Mouse (Mus musculus): ENCODE measurements around the gene Mcfd2. TPM values are rescaled to one million over a fixed set of nuclear protein-coding genes. Genes with fewer than 3 reads are reported as not detected.
"Not testable (repeated sequence)": the region's sequence is repeated elsewhere in the genome, so short reads cannot be mapped to it uniquely, and the experiment has no call there.

Mcfd2 gene
- total and polyA plus RNA-seq, 2 experiments from 2014 or later = 35.0 to 40.7 TPM

- H3K4me2 ChIP-seq (ENCODE audit: low read depth) = no peak overlapping the region
- H3K36me3 ChIP-seq (ENCODE audit: insufficient read depth) = no peaks in the 10 kb centered on the region
- no peaks in the 10 kb centered on the region for H3K27me3 ChIP-seq (ENCODE audit: insufficient read depth, low read length)
- WGBS = 80% methylated on average over 10 of the region's 10 CpGs
- H3K9ac ChIP-seq = no peak overlapping the region
- DNase-seq (no peak), ATAC-seq (no peak)
- no peaks in the 10 kb centered on the region for H3K4me1 ChIP-seq (ENCODE audit: insufficient read depth)
- H3K9me3 ChIP-seq (ENCODE audit: low read length) = no peaks in the 10 kb centered on the region
- no peak overlapping the region for H3K4me3 ChIP-seq (ENCODE audit: low read depth, low read length)
- TF ChIP-seq CTCF (IDR thresholded peaks at IDR 0.05; ENCODE audit: low read depth) = no peak
- no peak overlapping the region for H3K27ac ChIP-seq (ENCODE audit: low read depth, low read length)
Measured at GRCm38 (mm10) chr17:87300340-87300739, 34.6 kb upstream of the Mcfd2 start.

GRCm38 (mm10) chr17:87298944-87299343 lies 33.2 kb upstream of the Mcfd2 start:
- TF ChIP-seq CTCF (IDR thresholded peaks at IDR 0.05; ENCODE audit: low read depth) = no peak
- Histone ChIP-seq H3K4me3 (ENCODE audit: low read depth, low read length) (no peak overlapping the region), H3K9ac (no peak overlapping the region), H3K4me2 (ENCODE audit: low read depth) (no peak overlapping the region), H3K27ac (ENCODE audit: low read depth, low read length) (no peak overlapping the region), H3K36me3 (ENCODE audit: insufficient read depth) (no peaks in the 10 kb centered on the region; the same call in 1 of the 2 replicates), H3K4me1 (ENCODE audit: insufficient read depth) (no peaks in the 10 kb centered on the region), H3K9me3 (ENCODE audit: low read length) (no peaks in the 10 kb centered on the region), H3K27me3 (ENCODE audit: insufficient read depth, low read length) (no peaks in the 10 kb centered on the region)
- no peak for DNase-seq
- no peak for ATAC-seq
- 83% methylated on average over 6 of the region's 6 CpGs for WGBS

DNA sequence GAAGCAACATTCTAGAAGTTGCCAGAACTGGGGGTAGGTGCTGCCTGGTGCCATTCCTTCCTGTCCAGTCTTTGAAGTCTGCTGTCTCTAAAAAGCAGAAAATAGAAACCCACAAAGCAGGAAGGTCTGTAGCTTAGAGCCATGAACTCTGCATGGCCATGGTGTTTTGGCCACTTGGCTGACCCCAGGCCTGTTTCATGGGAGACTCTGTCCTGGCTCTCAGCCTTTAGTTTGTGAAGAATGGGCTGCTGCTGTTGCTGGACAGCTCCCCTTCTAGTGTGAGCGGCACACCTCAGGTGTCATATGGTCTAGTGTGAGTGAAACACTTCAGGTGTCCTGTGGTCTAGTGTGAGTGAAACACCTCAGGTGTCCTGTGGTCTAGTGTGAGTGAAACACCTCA lies 31.0 kb upstream of the Mcfd2 start:
- not testable (repeated sequence) for H3K27me3 ChIP-seq (ENCODE audit: insufficient read depth, low read length); H3K9me3 ChIP-seq (ENCODE audit: low read length); H3K27ac ChIP-seq (ENCODE audit: low read depth, low read length); H3K36me3 ChIP-seq (ENCODE audit: insufficient read depth); H3K4me3 ChIP-seq (ENCODE audit: low read depth, low read length); H3K4me1 ChIP-seq (ENCODE audit: insufficient read depth); H3K9ac ChIP-seq; ATAC-seq; DNase-seq; H3K4me2 ChIP-seq (ENCODE audit: low read depth)
- WGBS = 97% methylated on average over 1 of the region's 1 CpGs

- TF ChIP-seq CTCF (IDR thresholded peaks at IDR 0.05; ENCODE audit: low read depth) = no peak
- DNase-seq (no peak), ATAC-seq (no peak)
- Histone ChIP-seq H3K36me3 (ENCODE audit: insufficient read depth) (no peaks in the 10 kb centered on the region; the same call in 1 of the 2 replicates), H3K4me1 (ENCODE audit: insufficient read depth) (no peaks in the 10 kb centered on the region), H3K27me3 (ENCODE audit: insufficient read depth, low read length) (no peaks in the 10 kb centered on the region), H3K9ac (no peak overlapping the region), H3K4me3 (ENCODE audit: low read depth, low read length) (no peak overlapping the region), H3K4me2 (ENCODE audit: low read depth) (no peak overlapping the region), H3K9me3 (ENCODE audit: low read length) (no peaks in the 10 kb centered on the region), H3K27ac (ENCODE audit: low read depth, low read length) (no peak overlapping the region)
- 80% methylated on average over 7 of the region's 7 CpGs for WGBS
Measured at GRCm38 (mm10) chr17:87295738-87296137, 30.0 kb upstream of the Mcfd2 start.

DNA sequence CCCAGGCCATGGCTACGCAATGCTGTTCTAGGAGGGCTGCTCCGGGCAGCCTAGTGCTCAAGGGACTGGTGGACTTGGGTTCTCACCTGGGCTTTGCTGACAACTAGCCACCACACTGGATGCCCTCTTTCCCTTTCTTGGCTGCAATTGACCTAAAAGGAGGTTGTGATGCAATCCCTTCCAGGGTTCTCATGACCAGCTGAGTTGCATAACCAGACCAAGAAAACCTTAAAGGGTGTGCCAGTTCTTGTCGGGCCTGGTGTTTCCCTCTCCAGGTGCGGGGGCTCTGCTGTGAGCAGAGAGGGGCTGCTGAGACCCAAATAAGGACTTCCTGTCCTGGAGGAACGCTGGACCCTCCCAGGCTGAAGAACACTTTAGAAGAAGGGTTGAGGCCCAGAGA lies 27.4 kb upstream of the Mcfd2 start:
- Histone ChIP-seq H3K9ac (no peak overlapping the region), H3K4me1 (ENCODE audit: insufficient read depth) (no peaks in the 10 kb centered on the region), H3K9me3 (ENCODE audit: low read length) (no peaks in the 10 kb centered on the region), H3K27me3 (ENCODE audit: insufficient read depth, low read length) (no peaks in the 10 kb centered on the region), H3K4me2 (ENCODE audit: low read depth) (no peak overlapping the region), H3K27ac (ENCODE audit: low read depth, low read length) (no peak overlapping the region), H3K4me3 (ENCODE audit: low read depth, low read length) (no peak overlapping the region), H3K36me3 (ENCODE audit: insufficient read depth) (no peaks in the 10 kb centered on the region; the same call in 1 of the 2 replicates)
- no peak for DNase-seq
- TF ChIP-seq CTCF (IDR thresholded peaks at IDR 0.05; ENCODE audit: low read depth) = no peak
- no peak for ATAC-seq
- WGBS = 97% methylated on average over 5 of the region's 5 CpGs

DNA sequence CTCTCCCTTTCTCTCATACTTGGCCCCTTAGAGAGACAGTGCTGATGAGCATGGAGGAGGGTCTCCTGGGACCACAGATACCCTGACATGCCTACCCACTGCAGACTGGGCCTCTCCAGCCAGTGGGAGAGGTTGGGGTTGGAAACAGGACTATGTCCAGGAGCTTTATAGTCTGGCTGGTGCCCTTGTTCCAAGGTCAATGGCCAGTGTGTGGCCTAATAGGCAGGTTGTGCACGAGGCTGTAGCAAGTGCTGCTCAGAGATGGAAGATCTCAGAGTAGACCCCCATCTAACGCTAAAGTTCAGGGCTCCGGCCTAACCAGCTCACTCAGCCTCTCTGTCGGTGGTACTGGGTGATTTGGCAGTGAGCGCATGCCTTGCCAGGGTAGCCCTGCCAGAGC lies 26.0 kb upstream of the Mcfd2 start:
- H3K36me3 ChIP-seq (ENCODE audit: insufficient read depth) = no peaks in the 10 kb centered on the region; the same call in 1 of the 2 replicates
- H3K9me3 ChIP-seq (ENCODE audit: low read length) = no peaks in the 10 kb centered on the region
- no peak for ATAC-seq
- H3K9ac ChIP-seq = no peak overlapping the region
- WGBS = 94% methylated on average over 5 of the region's 5 CpGs
- DNase-seq = no peak
- no peak overlapping the region for H3K4me2 ChIP-seq (ENCODE audit: low read depth)
- no peak overlapping the region for H3K27ac ChIP-seq (ENCODE audit: low read depth, low read length)
- TF ChIP-seq CTCF (IDR thresholded peaks at IDR 0.05; ENCODE audit: low read depth) = no peak
- no peaks in the 10 kb centered on the region for H3K4me1 ChIP-seq (ENCODE audit: insufficient read depth)
- no peak overlapping the region for H3K4me3 ChIP-seq (ENCODE audit: low read depth, low read length)
- no peaks in the 10 kb centered on the region for H3K27me3 ChIP-seq (ENCODE audit: insufficient read depth, low read length)

- Histone ChIP-seq H3K9ac (no peak overlapping the region), H3K27ac (ENCODE audit: low read depth, low read length) (no peak overlapping the region), H3K4me1 (ENCODE audit: insufficient read depth) (no peaks in the 10 kb centered on the region), H3K4me2 (ENCODE audit: low read depth) (no peak overlapping the region), H3K4me3 (ENCODE audit: low read depth, low read length) (no peak overlapping the region), H3K36me3 (ENCODE audit: insufficient read depth) (no peaks in the 10 kb centered on the region; the same call in 1 of the 2 replicates), H3K27me3 (ENCODE audit: insufficient read depth, low read length) (no peaks in the 10 kb centered on the region), H3K9me3 (ENCODE audit: low read length) (no peaks in the 10 kb centered on the region)
- TF ChIP-seq CTCF (IDR thresholded peaks at IDR 0.05; ENCODE audit: low read depth) = no peak
- DNase-seq = no peak
- WGBS = 91% methylated on average over 7 of the region's 7 CpGs
- no peak for ATAC-seq
Measured at GRCm38 (mm10) chr17:87291037-87291436, 25.3 kb upstream of the Mcfd2 start.

DNA sequence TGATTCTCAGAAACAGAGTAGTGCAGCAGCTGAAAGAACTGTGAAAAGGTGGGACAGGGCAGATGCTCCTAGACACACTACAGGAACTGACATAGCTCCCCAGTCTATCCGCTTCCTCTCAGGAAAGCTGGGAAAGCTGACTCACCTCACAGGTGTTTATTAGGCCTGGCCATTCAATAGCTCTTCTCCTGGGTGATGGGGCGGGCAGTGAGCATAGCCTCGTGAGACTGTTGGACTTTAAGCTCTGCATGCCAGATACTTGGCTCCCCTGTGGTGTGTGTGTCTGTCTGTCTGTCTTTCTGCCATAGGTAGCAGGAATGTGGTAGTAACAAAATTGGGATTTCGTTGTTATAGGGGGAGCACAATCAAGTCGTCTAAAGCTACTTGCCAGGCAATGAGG lies 23.6 kb upstream of the Mcfd2 start:
- Histone ChIP-seq H3K9me3 (ENCODE audit: low read length) (no peaks in the 10 kb centered on the region), H3K4me1 (ENCODE audit: insufficient read depth) (no peaks in the 10 kb centered on the region), H3K36me3 (ENCODE audit: insufficient read depth) (no peaks in the 10 kb centered on the region; the same call in 1 of the 2 replicates), H3K4me3 (ENCODE audit: low read depth, low read length) (no peak overlapping the region), H3K4me2 (ENCODE audit: low read depth) (no peak overlapping the region), H3K9ac (no peak overlapping the region), H3K27me3 (ENCODE audit: insufficient read depth, low read length) (0 out of 2 replicates have a peak, but pooled peaks cover 4% of the 10 kb centered on the region), H3K27ac (ENCODE audit: low read depth, low read length) (no peak overlapping the region)
- no peak for ATAC-seq
- DNase-seq = no peak
- TF ChIP-seq CTCF (IDR thresholded peaks at IDR 0.05; ENCODE audit: low read depth) = no peak
- 75% methylated on average over 5 of the region's 5 CpGs for WGBS

Measured in forebrain, postnatal 0 days (tissue).